Mouse (Mus musculus) left cerebral cortex, adult 2 months (tissue): ENCODE measurements around the gene Kcnj8. TPM values are rescaled to one million over a fixed set of nuclear protein-coding genes. Genes with fewer than 3 reads are reported as not detected.

Source experiments
- DNase-seq, 2 experiments: peaks; one replicate each; pipeline ENCODE4 v3.0.0; 2021 to 2022; ENCODE audit warnings: low spot score in 2 of 2, mixed read lengths in 1 of 2; ENCODE audit errors: extremely low spot score in 1 of 2
- H3K27ac ChIP-seq: fragments of 200-600 bp; 2 replicates; pipeline ENCODE4 v1.8.1; 2022
- H3K4me3 ChIP-seq: fragments of 200-600 bp; 2 replicates; pipeline ENCODE4 v1.8.1; 2022
- CTCF ChIP-seq: fragments of 200-600 bp; IDR thresholded peaks from 2 replicates; pipeline ENCODE4 v1.8.1; 2022; ENCODE audit warnings: antibody characterized with exemption, mild to moderate bottlenecking, moderate library complexity
- intact Hi-C: fragments of 180-260 bp; cut with DNase I; formaldehyde crosslinking; loops from one replicate; pipeline ENCODE4 v1.15.1; 2025
- total RNA-seq, 2 experiments: library from RNA; stranded (reverse); gene quantifications; 2 replicates each; pipeline ENCODE4 v1.2.3; 2021

Kcnj8 gene
- total RNA-seq, 2 experiments from 2014 or later: 1.9 to 2.4 TPM

GRCm38 (mm10) chr6:142543648-142544047 is 27.8 kb downstream of the Kcnj8 start:
- DNase-seq: no peak
- TF ChIP-seq CTCF: no peak
- Histone ChIP-seq H3K27ac (no peak overlapping the region), H3K4me3 (no peak overlapping the region)
- intact Hi-C loops: loop anchor here (10.0 kb wide), 1 partner anchor 431 kb away; no protein-coding TSS in a partner anchor

- no peak overlapping the region for H3K27ac ChIP-seq
- no peak for TF ChIP-seq CTCF
- intact Hi-C loops: loop anchor here (10.0 kb wide), 1 partner anchor 432 kb away; no protein-coding TSS in a partner anchor
- no peak overlapping the region for H3K4me3 ChIP-seq
- DNase-seq: no peak
These were observed 28.6 kb downstream of the Kcnj8 start for GRCm38 (mm10) chr6:142542800-142543175.

DNA sequence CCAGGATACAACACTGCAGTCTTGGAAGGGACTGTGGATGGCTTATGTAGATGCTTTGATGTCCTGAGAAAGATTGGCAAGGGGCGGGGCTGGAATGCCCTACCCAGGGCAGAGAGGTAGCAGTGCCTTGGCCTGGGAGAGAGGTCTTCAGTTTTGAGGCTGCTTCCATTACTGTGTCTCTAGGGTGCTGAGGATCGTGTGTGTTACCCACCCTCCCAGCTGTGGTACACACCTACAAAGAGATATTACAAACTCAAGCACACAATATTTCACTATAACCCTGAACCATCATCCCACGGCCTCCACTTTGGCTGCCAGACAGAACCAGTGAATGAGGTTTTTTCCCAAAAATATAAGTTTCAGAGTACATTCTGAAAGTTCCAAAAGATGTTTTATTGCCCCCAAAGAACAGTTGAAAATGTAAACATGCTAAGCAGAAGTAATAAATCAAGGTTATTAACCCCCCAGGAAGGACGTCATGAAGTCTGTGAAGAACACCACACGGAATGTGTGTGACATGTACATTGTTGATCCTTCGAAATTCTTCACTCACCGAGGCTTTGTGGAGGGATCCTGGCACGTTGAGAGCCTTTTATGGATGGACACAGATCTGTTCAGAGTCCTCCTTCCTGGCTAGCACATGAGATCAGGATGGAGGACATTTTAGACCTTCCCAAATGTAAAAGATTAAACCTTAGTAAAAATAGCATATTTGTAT is 29.2 kb downstream of the Kcnj8 start:
- intact Hi-C loops: loop anchor here (10.0 kb wide), 1 partner anchor 433 kb away; no protein-coding TSS in a partner anchor
- no peak for DNase-seq
- Histone ChIP-seq H3K27ac (no peak overlapping the region), H3K4me3 (no peak overlapping the region)
- no peak for TF ChIP-seq CTCF

DNA sequence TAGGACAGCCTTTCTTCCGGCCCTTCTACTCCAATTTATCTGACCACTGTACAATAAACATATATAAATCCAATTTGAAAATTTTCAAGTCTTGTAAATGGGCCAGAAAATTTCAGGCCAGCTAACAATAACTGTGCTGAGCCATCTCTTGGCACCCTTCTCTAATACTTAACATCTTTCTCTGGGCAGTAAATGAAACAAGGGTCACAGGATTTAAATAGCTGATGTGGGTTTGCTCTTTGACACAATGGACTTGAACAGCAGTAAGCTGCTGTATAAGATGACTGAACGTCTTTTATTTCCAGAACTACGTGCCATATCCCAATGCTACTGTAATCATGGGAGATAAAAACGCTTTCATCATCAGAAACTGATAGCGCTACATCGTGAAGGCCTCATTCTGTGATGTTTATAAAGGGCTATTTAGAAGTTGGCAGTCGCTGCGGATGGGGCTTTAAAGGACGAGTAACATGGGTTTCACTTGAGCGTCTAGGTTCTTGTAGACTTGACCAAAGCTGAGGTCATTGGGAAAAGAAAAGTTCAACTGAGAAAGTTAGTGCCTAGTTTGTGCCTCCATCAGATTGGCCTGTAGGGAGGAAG is 30.8 kb downstream of the Kcnj8 start:
- no peak for TF ChIP-seq CTCF
- Histone ChIP-seq H3K4me3 (no peak overlapping the region), H3K27ac (no peak overlapping the region)
- no peak for DNase-seq
- intact Hi-C loops: loop anchor here (10.0 kb wide), 1 partner anchor 434 kb away; no protein-coding TSS in a partner anchor

DNA sequence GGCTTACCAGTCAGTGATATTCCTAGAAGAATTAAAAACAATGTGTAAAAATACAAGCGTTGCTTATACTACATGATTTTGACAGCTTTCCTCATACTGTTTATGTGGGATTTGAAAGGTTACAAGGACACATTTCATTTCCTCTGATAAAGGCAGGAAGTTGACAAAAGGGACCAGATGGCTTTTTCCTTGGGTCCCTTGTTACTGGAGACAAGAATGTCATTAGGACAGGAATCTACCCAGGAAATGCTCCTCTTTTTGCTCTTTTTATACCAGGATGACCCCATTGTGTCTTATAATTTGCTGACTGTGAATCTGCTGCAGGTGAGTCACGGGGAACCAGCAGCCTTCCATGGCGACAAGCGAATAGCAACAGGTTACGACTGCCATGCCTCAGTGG is 31.3 kb downstream of the Kcnj8 start:
- H3K4me3 ChIP-seq: no peak overlapping the region
- no peak for TF ChIP-seq CTCF
- H3K27ac ChIP-seq: no peak overlapping the region
- intact Hi-C loops: loop anchor here (10.0 kb wide), 1 partner anchor 435 kb away; no protein-coding TSS in a partner anchor
- no peak for DNase-seq

- Histone ChIP-seq H3K4me3 (no peak overlapping the region), H3K27ac (no peak overlapping the region)
- no peak for DNase-seq
- intact Hi-C loops: no loop called here
- no peak for TF ChIP-seq CTCF
These were observed 32.9 kb downstream of the Kcnj8 start for GRCm38 (mm10) chr6:142538503-142538902.

GRCm38 (mm10) chr6:142533412-142533811 is 38.0 kb downstream of the Kcnj8 start:
- intact Hi-C loops: no loop called here
- TF ChIP-seq CTCF: no peak
- H3K4me3 ChIP-seq: no peak overlapping the region
- H3K27ac ChIP-seq: no peak overlapping the region
- DNase-seq: no peak

- no peak for TF ChIP-seq CTCF
- Histone ChIP-seq H3K27ac (no peak overlapping the region), H3K4me3 (no peak overlapping the region)
- intact Hi-C loops: no loop called here
- no peak for DNase-seq
These were observed 38.7 kb downstream of the Kcnj8 start for GRCm38 (mm10) chr6:142532686-142533085.

DNA sequence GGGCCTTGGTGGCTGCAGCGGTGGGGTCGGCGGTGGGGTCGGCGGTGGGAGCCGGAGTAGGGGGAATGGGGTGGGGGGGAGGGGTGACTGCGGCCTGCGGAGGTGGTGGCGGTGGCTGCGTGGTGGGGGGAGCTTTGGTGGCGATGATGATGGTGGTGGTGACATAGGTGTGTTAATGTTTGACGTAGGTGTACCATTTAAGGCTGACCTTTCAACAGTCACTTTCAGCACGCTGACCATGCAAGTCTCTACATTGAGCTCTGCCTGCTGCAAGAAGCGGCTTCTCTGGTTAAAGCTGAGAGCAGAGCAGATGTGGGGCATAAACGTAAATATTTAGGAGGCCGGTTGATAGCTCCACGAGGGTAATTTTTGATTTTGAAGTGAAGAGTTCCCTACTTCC is 39.3 kb downstream of the Kcnj8 start:
- intact Hi-C loops: no loop called here

DNA sequence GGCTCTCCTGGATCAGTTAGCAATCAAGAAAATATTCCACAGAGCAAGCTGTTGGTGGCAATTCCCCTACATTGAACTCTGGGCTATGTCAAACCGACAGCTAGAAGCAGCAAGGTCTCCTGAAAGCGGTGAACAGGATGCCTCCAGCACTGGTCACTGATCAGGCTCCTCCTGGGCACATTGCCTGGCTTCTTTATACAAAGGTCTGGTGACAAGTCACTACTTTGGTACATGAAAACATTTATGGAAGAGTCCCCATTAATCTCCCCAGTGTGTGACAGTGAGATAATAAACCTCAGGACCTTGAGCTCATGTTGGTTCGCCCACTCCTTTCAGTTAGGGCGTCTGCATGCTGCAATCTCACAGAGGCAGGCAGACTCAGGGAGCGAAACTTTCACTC is 41.0 kb downstream of the Kcnj8 start:
- Histone ChIP-seq H3K4me3 (no peak overlapping the region), H3K27ac (no peak overlapping the region)
- TF ChIP-seq CTCF: no peak
- intact Hi-C loops: no loop called here
- no peak for DNase-seq

More for the DNA sequence above, 39.3 kb downstream of the Kcnj8 start:
- TF ChIP-seq CTCF: no peak
- no peak for DNase-seq
- no peak overlapping the region for H3K27ac ChIP-seq
- H3K4me3 ChIP-seq: no peak overlapping the region

DNA sequence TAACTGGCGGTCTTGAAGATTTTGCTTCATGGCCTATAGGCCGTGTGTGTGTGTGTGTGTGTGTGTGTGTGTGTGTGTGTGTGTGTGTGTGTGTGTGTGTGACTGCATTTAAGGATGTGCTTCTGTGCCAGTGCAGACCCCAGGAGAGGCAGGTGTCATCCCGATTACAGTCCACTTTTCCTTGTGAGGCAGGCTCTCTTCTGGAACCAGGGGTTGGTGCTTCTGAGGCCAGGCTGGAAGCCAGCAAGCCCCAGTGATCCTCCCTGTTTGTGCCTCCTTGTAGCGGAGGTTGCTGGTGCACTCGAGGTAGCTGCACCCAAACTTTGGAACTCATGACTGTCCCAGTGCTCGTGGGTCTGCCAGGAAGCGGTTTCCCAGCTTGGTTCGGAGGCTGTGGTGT is 41.7 kb downstream of the Kcnj8 start:
- Histone ChIP-seq H3K27ac (no peak overlapping the region), H3K4me3 (no peak overlapping the region)
- TF ChIP-seq CTCF: no peak
- intact Hi-C loops: loop anchor here (10.0 kb wide), 2 partner anchors 285 to 435 kb away; partner anchors contain the start of gene St8sia1
- DNase-seq: no peak

- Histone ChIP-seq H3K4me3 (no peak overlapping the region), H3K27ac (no peak overlapping the region)
- DNase-seq: no peak
- no peak for TF ChIP-seq CTCF
- intact Hi-C loops: loop anchor here (10.0 kb wide), 2 partner anchors 287 to 437 kb away; partner anchors contain the start of gene St8sia1
These were observed 43.4 kb downstream of the Kcnj8 start for GRCm38 (mm10) chr6:142527931-142528562.
